Mouse (Mus musculus) thymus, adult 2 months (tissue): ENCODE data around the gene Mcoln1. TPM values are rescaled to one million over a fixed set of nuclear protein-coding genes. Genes with fewer than 3 reads are reported as not detected.

Experiments used
- DNase-seq: peaks from one replicate; pipeline ENCODE4 v3.0.0; 2021
- H3K27ac ChIP-seq: fragments of 200-500 bp; 2 replicates; pipeline ENCODE4 v1.5.1; 2012; ENCODE audit warnings: low read length, control low read depth; ENCODE audit not compliant: control insufficient read depth, insufficient read depth
- H3K27me3 ChIP-seq: fragments of 200-500 bp; 2 replicates; pipeline ENCODE4 v1.6.1; 2012; ENCODE audit warnings: mild to moderate bottlenecking, low read length, moderate library complexity, mixed read lengths; ENCODE audit not compliant: control insufficient read depth, insufficient read depth
- H3K36me3 ChIP-seq: fragments of 200-500 bp; 2 replicates; pipeline ENCODE4 v1.6.1; 2012; ENCODE audit warnings: mild to moderate bottlenecking, low read length, moderate library complexity; ENCODE audit not compliant: control insufficient read depth, insufficient read depth
- H3K4me1 ChIP-seq: fragments of 200-500 bp; replicated peaks from 2 replicates; pipeline ENCODE4 v1.6.1; 2012; ENCODE audit warnings: low read length; ENCODE audit not compliant: control insufficient read depth, insufficient read depth
- H3K4me3 ChIP-seq: fragments of 200-500 bp; 2 replicates; pipeline ENCODE4 v1.5.1; 2012; ENCODE audit warnings: mild to moderate bottlenecking, low read length, control low read depth, moderate library complexity; ENCODE audit not compliant: control insufficient read depth, insufficient read depth
- CTCF ChIP-seq: fragments of 200-500 bp; IDR thresholded peaks from 2 replicates; pipeline ENCODE4 v1.5.1; 2012; ENCODE audit warnings: mild to moderate bottlenecking, control low read depth, low read length, moderate library complexity, borderline replicate concordance; ENCODE audit not compliant: control insufficient read depth, poor library complexity, insufficient read depth; ENCODE audit errors: extremely low read depth
- POLR2A ChIP-seq: fragments of 200-500 bp; IDR thresholded peaks from 2 replicates; pipeline ENCODE4 v1.6.1; 2012; ENCODE audit warnings: mild to moderate bottlenecking, low read length, control low read depth, moderate library complexity; ENCODE audit not compliant: control insufficient read depth, poor library complexity, insufficient read depth; ENCODE audit errors: extremely low read depth
- WGBS: fragments of 180-500 bp; shearing (Covaris S2); methylation state at CpG from one replicate; pipeline ENCODE4 v1.1.7; 2018; 5-methylcytosine and 5-hydroxymethylcytosine counted together
- polyA plus RNA-seq: library from polyadenylated mRNA; depleted of rRNA; stranded (reverse); fragments of >200 nt; gene quantifications from 2 replicates; pipeline ENCODE4 v1.2.3, GENCODE M21; 2012

The Mcoln1 gene
- polyA plus RNA-seq, 1 experiment, result 312 TPM

DNA sequence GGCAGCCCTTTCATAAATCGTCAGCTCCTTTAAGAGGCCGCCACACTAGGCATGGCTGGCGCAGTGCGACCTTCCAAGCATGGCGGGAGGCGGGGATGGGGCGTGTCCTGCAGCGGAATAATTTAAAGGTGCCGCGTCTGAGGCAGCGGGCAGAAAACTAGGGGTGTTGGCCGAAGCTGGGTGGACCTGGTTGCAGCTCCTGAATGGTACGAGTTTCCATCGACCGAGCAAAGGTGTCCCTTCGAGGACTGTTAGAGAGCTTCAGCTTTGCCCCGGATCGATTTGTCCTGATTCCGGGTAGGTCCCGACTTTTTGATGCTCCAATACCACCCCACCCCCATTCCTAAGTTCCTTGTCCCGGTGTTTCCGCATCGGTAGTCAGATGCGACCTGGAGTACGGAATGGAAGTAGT, 15.0 kb downstream of the Mcoln1 start, which contains the start of gene Pnpla6:
Pnpla6 (plus strand) TSS at position 125 of the 412 bp plus-strand sequence.
- Histone ChIP-seq H3K4me1 (peaks cover 6% of the 10 kb centered on the region), H3K27me3 (no peaks in the 10 kb centered on the region), H3K4me3 (peak within 1 kb of the TSS; percentile 70), H3K27ac (peak within 1 kb of the TSS; percentile 20; the same call in 1 of the 2 replicates), H3K36me3 (no peaks in the 10 kb centered on the region)
- 0 out of 2 replicates have a peak, but pooled peaks have one; percentile 44 for TF ChIP-seq CTCF
- TF ChIP-seq POLR2A, result no peak
- DNase-seq, result peak; percentile 88
- WGBS, result 1% methylated on average over 25 of the region's 25 CpGs

- Histone ChIP-seq H3K27ac (peak overlapping the region; percentile 20; the same call in 1 of the 2 replicates), H3K36me3 (no peaks in the 10 kb centered on the region), H3K4me1 (peaks cover 6% of the 10 kb centered on the region), H3K4me3 (peak overlapping the region; percentile 70), H3K27me3 (no peaks in the 10 kb centered on the region)
- peak; percentile 37 for DNase-seq
- TF ChIP-seq POLR2A, result no peak
- no peak for TF ChIP-seq CTCF
- WGBS, result under 1% methylated on average over 25 of the region's 25 CpGs
These were observed 15.6 kb downstream of the Mcoln1 start for GRCm38 (mm10) chr8:3515771-3516417.

GRCm38 (mm10) chr8:3516450-3517116, 16.3 kb downstream of the Mcoln1 start:
- peak overlapping the region; percentile 20; the same call in 1 of the 2 replicates for H3K27ac ChIP-seq
- no peak for TF ChIP-seq POLR2A
- no peak for TF ChIP-seq CTCF
- peak; percentile 93 for DNase-seq
- peak overlapping the region; percentile 70 for H3K4me3 ChIP-seq
- H3K27me3 ChIP-seq, result no peaks in the 10 kb centered on the region
- under 1% methylated on average over 36 of the region's 36 CpGs for WGBS
- H3K36me3 ChIP-seq, result no peaks in the 10 kb centered on the region
- H3K4me1 ChIP-seq, result peaks cover 6% of the 10 kb centered on the region

GRCm38 (mm10) chr8:3517117-3517495, 16.8 kb downstream of the Mcoln1 start:
- WGBS, result 14% methylated on average over 16 of the region's 16 CpGs
- no peak overlapping the region for H3K27ac ChIP-seq
- peak overlapping the region; percentile 70 for H3K4me3 ChIP-seq
- no peaks in the 10 kb centered on the region for H3K36me3 ChIP-seq
- DNase-seq, result no peak
- TF ChIP-seq POLR2A (no peak), CTCF (no peak)
- peaks cover 6% of the 10 kb centered on the region for H3K4me1 ChIP-seq
- H3K27me3 ChIP-seq, result no peaks in the 10 kb centered on the region

DNA sequence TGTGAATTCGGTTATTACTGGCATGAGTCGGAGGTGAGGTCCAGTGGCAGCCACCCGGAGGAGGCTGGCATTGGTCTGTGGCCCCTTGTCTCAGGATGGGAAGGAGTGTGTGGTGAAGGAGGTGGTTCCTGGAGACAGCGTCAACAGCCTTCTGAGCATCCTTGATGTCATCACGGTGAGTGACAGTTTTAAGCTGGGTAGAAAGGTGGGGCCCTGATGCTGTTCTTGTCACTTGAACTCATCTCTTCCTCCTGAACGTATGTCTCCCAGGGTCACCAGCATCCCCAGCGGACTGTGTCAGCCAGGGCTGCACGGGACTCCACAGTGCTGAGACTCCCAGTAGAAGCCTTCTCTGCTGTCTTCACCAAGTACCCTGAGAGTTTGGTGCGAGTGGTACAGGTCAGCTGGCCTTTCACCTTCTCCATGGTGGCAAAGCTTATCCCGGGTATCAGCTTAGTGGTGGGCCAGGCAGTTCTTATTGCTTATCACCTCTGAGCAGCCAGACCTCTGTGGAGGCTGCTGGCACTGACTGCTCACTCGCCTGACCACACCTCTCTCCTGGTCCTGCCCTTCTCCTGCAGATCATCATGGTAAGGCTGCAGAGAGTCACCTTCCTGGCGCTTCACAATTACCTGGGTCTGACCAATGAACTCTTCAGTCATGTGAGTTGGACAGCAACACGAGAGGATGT, 21.9 kb downstream of the Mcoln1 start:
- Histone ChIP-seq H3K27me3 (no peaks in the 10 kb centered on the region), H3K4me3 (no peak overlapping the region), H3K4me1 (no peaks in the 10 kb centered on the region), H3K27ac (no peak overlapping the region), H3K36me3 (no peaks in the 10 kb centered on the region)
- TF ChIP-seq CTCF (no peak), POLR2A (no peak)
- WGBS, result 95% methylated on average over 13 of the region's 13 CpGs
- no peak for DNase-seq

DNA sequence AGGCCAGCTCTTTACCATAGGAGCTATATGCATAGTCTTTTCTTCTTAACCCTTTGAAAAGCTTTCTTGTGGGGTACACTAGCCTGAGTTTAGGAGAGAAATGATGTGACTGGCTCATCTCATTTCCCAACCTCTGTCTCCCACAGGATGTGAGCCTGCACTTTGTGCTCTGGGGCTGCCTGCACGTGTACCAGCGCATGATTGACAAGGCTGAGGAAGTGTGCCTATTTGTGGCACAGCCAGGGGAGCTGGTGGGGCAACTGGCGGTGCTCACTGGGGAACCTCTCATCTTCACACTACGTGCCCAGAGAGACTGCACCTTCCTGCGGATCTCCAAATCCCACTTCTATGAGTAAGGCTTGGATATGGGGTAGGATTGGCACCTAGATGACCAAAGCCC, 30.6 kb downstream of the Mcoln1 start:
- Histone ChIP-seq H3K36me3 (0 out of 2 replicates have a peak, but pooled peaks cover 3% of the 10 kb centered on the region), H3K4me1 (no peaks in the 10 kb centered on the region), H3K27ac (no peak overlapping the region), H3K4me3 (no peak overlapping the region), H3K27me3 (no peaks in the 10 kb centered on the region)
- 88% methylated on average over 5 of the region's 5 CpGs for WGBS
- TF ChIP-seq CTCF (no peak), POLR2A (no peak)
- DNase-seq, result no peak
